Mouse (Mus musculus): ENCODE measurements around the gene Nynrin. TPM values are rescaled to one million over a fixed set of nuclear protein-coding genes. Genes with fewer than 3 reads are reported as not detected.

Gene Nynrin
- total and polyA plus RNA-seq, 2 experiments from 2014 or later, result 7.2 to 42.0 TPM

DNA sequence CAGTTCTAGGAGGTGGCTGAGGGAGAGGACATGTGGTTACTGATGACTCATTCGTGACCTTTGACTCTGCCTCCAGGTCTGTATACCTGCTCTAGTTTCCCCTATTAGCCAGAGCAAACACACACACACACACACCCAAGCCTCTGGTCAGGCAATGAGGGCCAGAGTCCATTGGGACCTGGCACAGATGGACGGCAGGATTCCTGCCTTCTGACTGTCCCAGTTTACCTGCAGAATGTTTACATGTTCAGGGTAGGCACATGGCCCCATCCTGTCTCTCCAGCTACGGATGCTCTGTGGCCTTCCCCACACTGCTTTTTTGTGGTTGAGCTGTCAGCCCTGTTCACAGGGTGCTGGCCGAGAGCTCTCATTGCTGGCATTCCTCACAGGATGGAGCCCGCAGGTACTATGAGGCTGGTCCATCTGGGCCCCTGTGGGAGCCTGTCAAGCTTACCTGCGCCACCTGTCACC lies 28.4 kb downstream of the Nynrin start:
- 70% methylated on average over 6 of the region's 6 CpGs for WGBS
- H3K4me1 ChIP-seq (ENCODE audit: insufficient read depth, low read length), result peaks cover 4% of the 10 kb centered on the region
- H3K9ac ChIP-seq (replicated peaks; ENCODE audit: low read length, poor library complexity, severe bottlenecking), result no peak overlapping the region
- no peaks in the 10 kb centered on the region for H3K27me3 ChIP-seq (ENCODE audit: insufficient read depth, low read length)
- no peak overlapping the region for H3K4me3 ChIP-seq (ENCODE audit: low read depth, low read length)
- H3K9me3 ChIP-seq (ENCODE audit: low read length), result no peaks in the 10 kb centered on the region
- no peak overlapping the region for H3K4me2 ChIP-seq (ENCODE audit: low read depth, low read length, poor library complexity, severe bottlenecking)
- no peak for ATAC-seq (ENCODE audit: low FRiP score)
- H3K27ac ChIP-seq (ENCODE audit: low read depth, low read length), result no peak overlapping the region
- peaks cover 4% of the 10 kb centered on the region for H3K36me3 ChIP-seq (ENCODE audit: insufficient read depth, low read length)
- TF ChIP-seq CTCF (IDR thresholded peaks at IDR 0.05), result no peak
- no peak for DNase-seq (ENCODE audit: low spot score)

DNA sequence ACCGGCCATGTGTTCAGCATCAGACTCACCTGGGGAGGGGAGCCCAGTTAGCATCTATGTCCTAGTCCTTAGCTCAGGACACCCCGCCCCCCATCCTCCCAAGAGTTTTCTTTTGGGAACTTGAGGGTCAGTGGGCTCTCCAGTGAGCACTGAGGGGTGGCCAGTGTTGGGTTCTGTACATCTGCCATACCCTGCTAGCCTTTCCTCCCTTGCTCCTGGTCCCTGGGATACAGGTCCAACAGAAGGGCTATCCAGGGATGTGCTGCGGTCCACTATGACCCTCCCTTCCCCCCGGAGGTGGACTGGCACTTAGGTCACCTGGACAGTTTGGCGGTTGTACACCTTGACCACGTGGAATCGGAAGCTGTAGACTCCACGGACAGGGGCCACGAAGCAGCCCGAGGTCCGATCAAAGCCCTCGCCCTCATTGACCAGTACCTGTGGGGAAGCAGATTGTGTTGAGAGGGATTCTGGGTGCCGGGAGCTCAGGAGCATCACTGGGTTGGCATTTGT lies 29.4 kb downstream of the Nynrin start:
- Histone ChIP-seq H3K4me3 (ENCODE audit: low read depth, low read length) (no peak overlapping the region), H3K4me2 (ENCODE audit: low read depth, low read length, poor library complexity, severe bottlenecking) (no peak overlapping the region), H3K27me3 (ENCODE audit: insufficient read depth, low read length) (no peaks in the 10 kb centered on the region), H3K4me1 (ENCODE audit: insufficient read depth, low read length) (peaks cover 4% of the 10 kb centered on the region), H3K9ac (replicated peaks; ENCODE audit: low read length, poor library complexity, severe bottlenecking) (no peak overlapping the region), H3K36me3 (ENCODE audit: insufficient read depth, low read length) (peaks cover 13% of the 10 kb centered on the region), H3K9me3 (ENCODE audit: low read length) (no peaks in the 10 kb centered on the region), H3K27ac (ENCODE audit: low read depth, low read length) (no peak overlapping the region)
- TF ChIP-seq CTCF (IDR thresholded peaks at IDR 0.05), result no peak
- ATAC-seq (ENCODE audit: low FRiP score) (no peak), DNase-seq (ENCODE audit: low spot score) (no peak)
- WGBS, result 94% methylated on average over 13 of the region's 13 CpGs

DNA sequence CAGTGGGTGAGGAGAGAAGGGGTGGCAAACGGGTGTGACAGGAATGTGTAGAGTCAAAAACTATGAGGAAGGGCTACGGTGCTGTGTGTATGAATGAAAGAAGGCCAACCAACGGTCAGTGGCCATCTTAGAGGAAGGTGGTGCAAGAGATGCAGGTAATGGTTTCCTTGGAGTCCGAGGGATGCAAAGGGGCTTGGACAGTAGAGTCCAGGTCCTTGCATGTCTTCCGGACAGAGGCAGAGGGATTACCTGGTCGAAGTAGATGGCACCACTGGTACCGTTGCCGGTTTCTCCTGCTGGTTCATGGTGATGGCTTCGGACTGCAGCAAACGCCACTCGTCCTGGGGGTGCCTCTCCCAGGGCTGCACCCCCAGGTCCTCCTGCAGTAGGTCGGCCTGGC lies 29.9 kb downstream of the Nynrin start:
- Histone ChIP-seq H3K9ac (replicated peaks; ENCODE audit: low read length, poor library complexity, severe bottlenecking) (no peak overlapping the region), H3K4me2 (ENCODE audit: low read depth, low read length, poor library complexity, severe bottlenecking) (no peak overlapping the region), H3K36me3 (ENCODE audit: insufficient read depth, low read length) (peaks cover 16% of the 10 kb centered on the region), H3K4me3 (ENCODE audit: low read depth, low read length) (no peak overlapping the region), H3K9me3 (ENCODE audit: low read length) (no peaks in the 10 kb centered on the region), H3K27ac (ENCODE audit: low read depth, low read length) (no peak overlapping the region), H3K27me3 (ENCODE audit: insufficient read depth, low read length) (no peaks in the 10 kb centered on the region), H3K4me1 (ENCODE audit: insufficient read depth, low read length) (peaks cover 4% of the 10 kb centered on the region)
- no peak for DNase-seq (ENCODE audit: low spot score)
- no peak for ATAC-seq (ENCODE audit: low FRiP score)
- TF ChIP-seq CTCF (IDR thresholded peaks at IDR 0.05), result no peak
- WGBS, result 95% methylated on average over 12 of the region's 12 CpGs

DNA sequence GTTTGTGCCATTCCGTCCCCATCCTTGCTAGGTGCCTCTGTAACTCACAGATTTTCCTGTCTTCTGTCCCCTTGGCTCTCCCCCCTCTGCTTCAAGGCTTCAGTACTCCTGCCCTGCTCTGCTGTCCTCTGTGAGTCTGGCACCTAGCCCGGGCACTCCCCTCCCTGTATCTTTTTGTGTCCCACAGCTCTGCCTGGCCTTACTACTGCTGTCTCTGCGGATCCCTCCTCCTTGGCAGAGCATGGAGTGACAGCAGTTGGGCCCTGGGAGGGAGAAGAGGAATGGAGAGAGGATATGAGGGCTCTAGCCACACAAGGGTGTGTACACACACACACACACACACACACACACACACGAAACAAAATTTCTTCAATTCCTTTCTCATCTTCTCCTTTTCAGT lies 30.4 kb downstream of the Nynrin start, which contains the start of gene Cbln3:
TSS of gene Cbln3 (minus strand) at position 227 of the 400 bp plus-strand sequence.
- Histone ChIP-seq H3K4me3 (ENCODE audit: low read depth, low read length) (peak within 1 kb of the TSS; percentile 86), H3K4me1 (ENCODE audit: insufficient read depth, low read length) (peaks cover 4% of the 10 kb centered on the region), H3K9me3 (ENCODE audit: low read length) (no peaks in the 10 kb centered on the region), H3K9ac (replicated peaks; ENCODE audit: low read length, poor library complexity, severe bottlenecking) (peak within 1 kb of the TSS; percentile 80), H3K27ac (ENCODE audit: low read depth, low read length) (peak within 1 kb of the TSS; percentile 60), H3K27me3 (ENCODE audit: insufficient read depth, low read length) (no peaks in the 10 kb centered on the region), H3K4me2 (ENCODE audit: low read depth, low read length, poor library complexity, severe bottlenecking) (peak within 1 kb of the TSS; percentile 86), H3K36me3 (ENCODE audit: insufficient read depth, low read length) (peaks cover 16% of the 10 kb centered on the region)
- DNase-seq (ENCODE audit: low spot score) (peak; percentile 76), ATAC-seq (ENCODE audit: low FRiP score) (peak; percentile 28)
- TF ChIP-seq CTCF (IDR thresholded peaks at IDR 0.05), result no peak
- 31% methylated on average over 4 of the region's 4 CpGs for WGBS

DNA sequence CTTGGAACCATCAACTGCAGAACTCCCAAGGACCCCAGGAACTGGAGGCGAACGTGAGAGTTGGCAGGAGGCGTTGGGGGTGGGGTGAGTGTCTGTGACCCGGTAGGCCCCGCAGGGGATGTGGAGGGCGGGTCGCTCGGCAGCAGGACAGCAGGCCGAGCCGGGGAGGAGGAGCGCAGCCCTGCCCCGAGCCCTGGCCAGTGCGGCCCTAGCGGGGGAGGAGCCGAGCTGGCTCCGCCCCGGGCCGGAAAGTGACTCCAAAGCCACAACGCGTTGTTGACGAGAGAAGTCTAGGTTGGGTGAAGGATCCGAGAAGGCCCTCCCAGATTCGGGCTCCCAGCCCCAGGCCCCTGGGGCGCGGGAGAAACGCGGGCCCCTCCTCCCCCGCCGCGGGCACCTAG lies 30.9 kb downstream of the Nynrin start, which contains the start of gene Khnyn:
TSS of gene Khnyn (plus strand) at position 235 of the 401 bp plus-strand sequence.
- peak; percentile 88 for ATAC-seq (ENCODE audit: low FRiP score)
- Histone ChIP-seq H3K36me3 (ENCODE audit: insufficient read depth, low read length) (peaks cover 16% of the 10 kb centered on the region), H3K4me1 (ENCODE audit: insufficient read depth, low read length) (peaks cover 4% of the 10 kb centered on the region), H3K27ac (ENCODE audit: low read depth, low read length) (peak within 1 kb of the TSS; percentile 60), H3K4me2 (ENCODE audit: low read depth, low read length, poor library complexity, severe bottlenecking) (peak within 1 kb of the TSS; percentile 86), H3K4me3 (ENCODE audit: low read depth, low read length) (peak within 1 kb of the TSS; percentile 86), H3K27me3 (ENCODE audit: insufficient read depth, low read length) (no peaks in the 10 kb centered on the region), H3K9ac (replicated peaks; ENCODE audit: low read length, poor library complexity, severe bottlenecking) (peak within 1 kb of the TSS; percentile 80), H3K9me3 (ENCODE audit: low read length) (no peaks in the 10 kb centered on the region)
- WGBS, result 0% methylated on average over 26 of the region's 30 CpGs
- peak; percentile 90 for DNase-seq (ENCODE audit: low spot score)
- TF ChIP-seq CTCF (IDR thresholded peaks at IDR 0.05), result 0 out of 2 replicates have a peak, but pooled peaks have one; percentile 1

DNA sequence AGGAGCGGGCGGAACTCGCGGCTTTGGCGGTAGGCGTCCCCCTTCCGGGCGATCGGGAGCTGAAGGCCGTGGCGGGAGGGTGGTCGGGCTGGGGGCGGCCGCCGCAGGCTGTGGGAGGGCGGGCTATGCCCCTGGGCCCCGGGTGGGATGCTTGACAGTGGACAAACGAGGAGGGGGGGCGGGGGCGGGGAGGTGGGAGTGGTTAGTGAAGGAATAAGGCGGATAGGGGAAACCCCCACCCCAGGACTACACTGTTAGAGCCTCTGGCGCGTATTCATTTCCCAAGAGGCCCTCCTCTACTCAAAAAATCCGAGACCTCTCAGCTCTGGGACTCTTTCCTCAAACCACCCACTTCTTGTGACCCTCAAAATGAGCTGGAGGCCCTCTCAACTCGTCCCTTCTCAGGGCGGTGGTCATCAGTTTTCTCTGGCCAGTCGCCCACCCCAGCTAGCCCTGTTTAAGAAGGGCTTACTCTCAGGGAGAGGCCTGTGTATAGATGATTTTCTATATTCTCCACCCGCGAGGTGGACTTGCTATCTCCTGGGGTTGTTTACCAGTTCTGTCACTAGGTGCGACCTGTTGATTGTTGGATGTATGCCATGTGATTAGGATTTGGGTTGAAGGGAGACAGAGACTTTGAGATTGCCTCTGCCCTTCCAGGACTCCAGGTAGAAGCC lies 31.4 kb downstream of the Nynrin start:
- Histone ChIP-seq H3K4me2 (ENCODE audit: low read depth, low read length, poor library complexity, severe bottlenecking) (peak overlapping the region; percentile 86), H3K4me3 (ENCODE audit: low read depth, low read length) (peak overlapping the region; percentile 86), H3K27me3 (ENCODE audit: insufficient read depth, low read length) (no peaks in the 10 kb centered on the region), H3K9me3 (ENCODE audit: low read length) (no peaks in the 10 kb centered on the region), H3K9ac (replicated peaks; ENCODE audit: low read length, poor library complexity, severe bottlenecking) (peak overlapping the region; percentile 80), H3K36me3 (ENCODE audit: insufficient read depth, low read length) (peaks cover 16% of the 10 kb centered on the region), H3K4me1 (ENCODE audit: insufficient read depth, low read length) (peaks cover 4% of the 10 kb centered on the region), H3K27ac (ENCODE audit: low read depth, low read length) (peak overlapping the region; percentile 60)
- WGBS, result under 1% methylated on average over 13 of the region's 30 CpGs
- DNase-seq (ENCODE audit: low spot score), result peak; percentile 36
- no peak for TF ChIP-seq CTCF (IDR thresholded peaks at IDR 0.05)
- peak; percentile 44 for ATAC-seq (ENCODE audit: low FRiP score)

Measured in midbrain, postnatal 0 days (tissue).